27 mouse cellular contexts compared by ENCODE assay signal in the genomic region with DNA sequence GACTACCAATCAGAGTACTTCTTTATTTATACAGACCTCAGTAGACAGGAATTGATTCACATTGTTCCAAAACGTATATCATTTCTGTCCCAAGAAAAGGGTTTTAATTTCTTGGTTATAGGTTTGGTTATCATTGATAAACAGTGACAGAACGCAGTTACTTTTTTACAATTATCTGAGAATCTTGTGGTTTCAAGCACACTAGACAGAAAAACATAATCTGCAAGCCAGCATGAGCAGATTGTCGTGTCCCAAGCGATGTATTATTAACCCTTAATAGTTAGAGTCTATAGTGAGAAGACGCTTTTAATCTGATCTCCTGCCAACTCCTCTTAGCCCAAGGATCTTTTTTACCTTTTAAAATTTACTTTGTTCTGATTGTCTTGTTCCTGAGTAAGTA.
"Had no signal": no experiment of that assay in that cellular context is flagged by ENCODE, and none has a peak within 500 bp of the region (broad histone marks: within the 10 kb centered on the region; RNA-seq: fewer than 3 reads in every experiment).

No protein-coding gene starts in this region.

- ATAC-seq: forebrain, embryonic 13.5 days; forebrain, embryonic 14.5 days; forebrain, embryonic 15.5 days; forebrain, embryonic 16.5 days; forebrain, postnatal 0 days had no signal

- H3K4me1 ChIP-seq: embryonic facial prominence, embryonic 12.5 days; embryonic facial prominence, embryonic 13.5 days; embryonic facial prominence, embryonic 15.5 days; forebrain, embryonic 10.5 days; forebrain, embryonic 12.5 days; forebrain, embryonic 13.5 days; forebrain, embryonic 15.5 days; heart, embryonic 10.5 days had no signal

- H3K27me3 ChIP-seq: embryonic facial prominence, embryonic 12.5 days; embryonic facial prominence, embryonic 13.5 days; embryonic facial prominence, embryonic 15.5 days; forebrain, embryonic 12.5 days; forebrain, embryonic 13.5 days; forebrain, embryonic 15.5 days had no signal

- DNase-seq: cerebellum, adult 9-10 months; cerebellum, adult 9-11 months; cerebellum, postnatal 10 days; cerebellum, postnatal 14 days; cerebellum, postnatal 25 days; cerebellum, postnatal 36 days; embryo, embryonic 11 days; forebrain, postnatal 0 days; gastrocnemius, adult 2 months; gastrocnemius, postnatal 10 days; gastrocnemius, postnatal 14 days; gastrocnemius, postnatal 25 days; gastrocnemius, postnatal 36 days; heart, adult 11 months; heart, adult 18-20 months; heart, adult 2 months had no signal

- H3K9me3 ChIP-seq: embryonic facial prominence, embryonic 12.5 days; embryonic facial prominence, embryonic 13.5 days; embryonic facial prominence, embryonic 15.5 days; forebrain, embryonic 10.5 days; forebrain, embryonic 12.5 days; forebrain, embryonic 13.5 days; forebrain, embryonic 15.5 days; heart, embryonic 10.5 days had no signal

- H3K4me3 ChIP-seq: embryonic facial prominence, embryonic 12.5 days; embryonic facial prominence, embryonic 13.5 days; embryonic facial prominence, embryonic 15.5 days; erythroblast, embryonic 14.5 days; forebrain, embryonic 10.5 days; forebrain, embryonic 12.5 days; forebrain, embryonic 13.5 days; forebrain, embryonic 15.5 days; gastrocnemius, adult 2 months; heart, adult 2 months; heart, embryonic 10.5 days had no signal

- H3K36me3 ChIP-seq: embryonic facial prominence, embryonic 12.5 days; embryonic facial prominence, embryonic 13.5 days; embryonic facial prominence, embryonic 15.5 days; forebrain, embryonic 10.5 days; forebrain, embryonic 12.5 days; forebrain, embryonic 15.5 days; heart, embryonic 10.5 days had no signal

- H3K27ac ChIP-seq: embryonic facial prominence, embryonic 12.5 days; embryonic facial prominence, embryonic 13.5 days; embryonic facial prominence, embryonic 15.5 days; forebrain, embryonic 10.5 days; forebrain, embryonic 12.5 days; forebrain, embryonic 13.5 days; forebrain, embryonic 15.5 days; gastrocnemius, adult 2 months; heart, adult 2 months; heart, embryonic 10.5 days had no signal
